Mouse (Mus musculus) hematopoietic stem cell, adult 5-6 weeks (primary cell): Measurements from ENCODE around the gene Gm11127. TPM values are rescaled to one million over a fixed set of nuclear protein-coding genes. Genes with fewer than 3 reads are reported as not detected.
"Not testable (repeated sequence)": the region's sequence is repeated elsewhere in the genome, so short reads cannot be mapped to it uniquely, and the experiment has no call there.

ENCODE experiments used
- ATAC-seq, 2 experiments: fragments of 125-278 bp in 1 of 2; replicated peaks in 1 of 2; 2 replicates each; pipeline ENCODE4 v1.8.0; 2016 to 2017; ENCODE audit warnings: inconsistent platforms in 2 of 2, mild to moderate bottlenecking in 2 of 2, moderate number of reproducible peaks in 2 of 2, low read depth in 1 of 2, moderate TSS enrichment in 1 of 2; ENCODE audit not compliant: low FRiP score in 2 of 2, poor library complexity in 2 of 2, severe bottlenecking in 2 of 2, insufficient read depth in 1 of 2, low TSS enrichment in 1 of 2
- total RNA-seq: library from RNA; stranded (forward); fragments of 172-1452, 232-1000 nt; gene quantifications from 2 replicates; pipeline ENCODE4 v1.2.3, GENCODE M21; 2017

The Gm11127 gene
- total RNA-seq, 1 experiment from 2014 or later: not detected

DNA sequence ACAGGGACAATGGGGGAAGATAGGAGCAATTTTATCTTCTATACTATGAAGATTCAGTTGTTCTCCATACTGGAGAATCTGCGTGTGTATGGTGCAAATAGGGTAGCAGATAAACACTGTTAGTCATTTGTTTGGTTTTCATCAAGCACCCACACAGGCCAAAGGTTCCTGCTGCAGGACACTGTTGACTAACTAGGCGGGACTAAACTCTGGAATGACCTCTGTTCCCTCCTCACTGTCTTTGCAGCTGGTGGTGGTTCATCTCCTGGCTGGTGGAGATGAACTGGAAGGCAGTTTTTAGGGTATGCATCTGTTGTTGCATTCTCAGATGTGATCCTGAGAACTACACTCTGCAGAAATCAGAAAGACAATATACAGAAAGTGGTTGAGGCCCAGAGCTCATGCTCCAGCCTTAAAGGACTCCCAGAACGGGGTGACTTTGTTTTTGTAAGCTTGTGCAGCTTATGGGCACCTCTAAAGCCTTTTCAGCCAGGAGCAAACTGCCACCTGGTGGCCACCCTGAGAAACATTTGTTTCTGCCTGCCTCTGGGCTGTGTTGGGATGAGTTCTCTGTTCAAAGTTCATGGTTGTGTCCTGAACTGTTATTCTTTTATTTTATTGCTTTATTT lies 23.0 kb downstream of the Gm11127 start:
- ATAC-seq: peak; percentile 40 to 54; a peak in 2 of 4 replicates

DNA sequence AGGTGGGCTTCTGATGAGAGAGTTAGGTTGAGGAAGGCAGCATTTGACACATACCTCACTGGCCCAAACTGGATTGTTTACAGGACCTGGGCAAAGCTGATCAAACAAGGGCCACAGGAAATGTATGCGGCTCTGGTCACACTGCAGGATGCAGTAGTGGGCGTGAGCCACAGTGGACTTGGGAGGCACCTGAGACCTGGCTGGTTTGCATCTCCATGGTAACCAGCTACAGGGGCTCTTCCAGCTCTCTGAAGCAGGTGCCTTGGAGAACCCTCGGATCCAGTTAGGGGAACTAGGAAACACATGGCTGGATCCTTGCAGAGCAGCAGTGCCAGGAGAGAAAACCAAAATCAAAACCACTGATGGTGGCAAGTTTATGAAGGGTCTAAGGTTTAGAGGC lies 23.6 kb downstream of the Gm11127 start:
- not testable (repeated sequence) for ATAC-seq

DNA sequence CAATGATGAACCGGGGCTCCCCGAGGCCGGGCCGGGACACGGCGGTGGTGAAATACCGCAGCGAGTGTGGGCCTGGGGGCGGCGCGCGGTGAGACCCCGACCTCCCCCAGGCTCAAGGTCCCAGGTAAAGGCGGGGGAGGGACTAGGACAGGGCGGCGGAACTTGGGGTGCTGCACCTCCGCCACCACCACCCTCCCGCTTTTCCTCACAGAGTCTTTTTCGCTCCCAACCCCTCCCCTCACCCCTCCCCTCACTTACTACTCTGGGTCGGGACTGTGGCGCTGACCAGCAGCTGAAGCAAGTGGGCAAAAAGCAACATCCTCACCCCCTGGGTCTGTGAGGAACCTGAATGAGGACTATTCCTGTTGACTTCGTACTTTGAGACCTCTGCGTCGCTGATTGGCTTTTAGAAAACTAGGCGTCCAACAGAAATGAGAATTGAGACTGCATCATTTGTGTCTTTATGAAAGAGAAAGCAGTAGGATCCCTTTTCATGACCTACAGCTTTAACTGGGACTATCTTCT lies 25.8 kb downstream of the Gm11127 start, which contains the start of gene H2-T23:
H2-T23 (minus strand) TSS at position 505 of the 525 bp plus-strand sequence.
- peak; percentile 82 to 88 for ATAC-seq

DNA sequence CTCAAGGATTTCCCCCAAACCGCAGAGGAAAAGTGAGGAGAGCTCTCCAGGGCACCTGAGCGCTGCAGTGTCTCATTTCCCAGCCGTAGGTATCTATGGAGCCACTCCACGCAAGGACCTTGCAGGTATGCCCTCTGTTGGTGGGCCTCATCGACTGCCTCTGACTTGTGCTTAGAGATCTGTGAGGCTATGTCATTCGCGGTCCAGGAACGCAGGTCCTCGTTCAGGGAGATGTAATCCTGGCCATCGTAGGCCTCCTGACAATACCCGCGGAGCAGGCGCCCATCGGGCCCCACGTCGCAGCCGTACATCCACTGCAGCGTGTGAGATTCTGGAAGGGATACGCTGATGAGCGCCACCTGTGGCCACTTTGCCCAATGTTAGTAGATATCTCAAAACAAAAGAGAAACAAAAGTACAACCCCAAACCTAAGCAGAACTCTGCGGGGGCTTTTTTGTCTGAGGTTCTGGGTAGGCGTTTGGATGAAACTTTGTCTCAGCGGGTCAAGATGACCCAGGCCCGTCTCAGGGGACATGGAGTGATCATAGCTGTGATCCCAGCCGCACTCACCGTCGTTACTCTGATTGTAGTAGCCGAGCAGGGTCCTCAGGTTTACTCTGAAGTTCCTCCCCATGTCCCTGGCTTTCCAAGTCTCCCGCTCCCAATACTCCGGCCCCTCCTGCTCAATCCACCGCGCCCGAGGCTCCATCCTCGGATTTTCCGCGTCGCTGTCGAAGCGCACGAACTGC lies 26.4 kb downstream of the Gm11127 start:
- ATAC-seq: peak; percentile 77 to 87

DNA sequence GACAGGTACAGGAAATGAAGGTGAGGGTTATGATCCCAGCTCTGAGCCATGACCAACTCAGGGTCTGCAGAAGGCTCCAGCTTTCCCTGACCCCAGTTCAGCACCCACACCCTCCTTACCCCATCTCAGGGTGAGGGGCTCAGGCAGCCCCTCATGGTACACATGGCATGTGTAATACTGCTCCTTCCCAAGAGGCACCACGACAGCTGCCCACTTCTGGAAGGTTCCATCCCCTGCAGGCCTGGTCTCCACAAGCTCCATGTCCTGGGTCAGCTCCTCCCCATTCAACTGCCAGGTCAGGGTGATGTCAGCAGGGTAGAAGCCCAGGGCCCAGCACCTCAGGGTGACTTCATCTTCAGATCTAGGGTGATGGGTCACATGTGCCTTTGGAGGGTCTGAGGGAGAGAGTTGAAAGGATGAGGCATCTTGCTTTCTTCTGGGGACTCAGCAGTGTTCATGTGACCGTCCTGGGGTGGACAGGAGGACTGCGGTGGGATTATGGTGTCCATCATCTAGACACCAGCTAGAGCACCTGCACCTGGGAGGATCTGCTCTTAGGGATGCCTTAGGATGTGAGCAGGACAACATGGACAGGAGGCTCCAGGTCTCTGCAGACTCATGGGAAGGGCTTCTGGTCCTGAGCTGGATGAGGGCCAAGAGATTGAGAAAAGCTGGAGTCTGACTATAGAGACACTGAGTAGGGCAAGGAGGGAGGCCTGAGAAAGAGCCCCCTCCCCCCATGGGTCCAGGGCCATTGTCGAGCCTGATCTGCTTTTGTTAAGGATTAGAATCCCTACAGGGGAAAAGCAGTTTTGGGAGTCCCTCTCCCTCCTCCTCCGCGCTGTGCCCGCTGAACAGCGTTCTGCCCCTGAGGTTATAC lies 27.2 kb downstream of the Gm11127 start:
- not testable (repeated sequence) for ATAC-seq

DNA sequence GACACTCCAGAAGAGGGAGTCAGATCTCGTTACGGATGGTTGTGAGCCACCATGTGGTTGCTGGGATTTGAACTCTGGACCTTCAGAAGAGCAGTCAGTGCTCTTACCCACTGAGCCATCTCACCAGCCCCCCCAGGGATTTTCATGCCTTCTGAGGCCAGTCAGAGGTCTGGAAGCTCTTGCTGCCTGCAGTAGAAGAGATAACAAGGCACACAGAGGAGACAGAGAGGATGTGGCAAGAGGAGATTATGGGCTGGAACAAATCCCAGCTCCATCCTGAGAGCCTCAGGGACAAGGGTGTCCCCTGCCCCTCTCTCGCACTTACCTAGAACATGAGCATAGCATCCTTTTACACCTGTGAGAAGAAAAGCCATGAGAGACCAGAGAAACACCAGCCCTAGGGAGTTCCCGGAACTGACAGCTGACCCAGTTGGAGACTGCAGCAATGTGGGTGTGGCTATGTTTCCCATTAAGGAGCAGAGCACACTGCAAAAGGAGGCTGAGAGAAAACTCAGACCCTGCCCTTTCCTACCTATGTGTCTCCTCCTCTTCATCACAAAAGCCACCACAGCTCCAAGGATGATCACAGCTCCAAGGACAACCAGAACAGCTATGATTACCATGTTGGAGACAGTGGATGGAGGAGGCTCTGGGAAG lies 28.0 kb downstream of the Gm11127 start:
- not testable (repeated sequence) for ATAC-seq

DNA sequence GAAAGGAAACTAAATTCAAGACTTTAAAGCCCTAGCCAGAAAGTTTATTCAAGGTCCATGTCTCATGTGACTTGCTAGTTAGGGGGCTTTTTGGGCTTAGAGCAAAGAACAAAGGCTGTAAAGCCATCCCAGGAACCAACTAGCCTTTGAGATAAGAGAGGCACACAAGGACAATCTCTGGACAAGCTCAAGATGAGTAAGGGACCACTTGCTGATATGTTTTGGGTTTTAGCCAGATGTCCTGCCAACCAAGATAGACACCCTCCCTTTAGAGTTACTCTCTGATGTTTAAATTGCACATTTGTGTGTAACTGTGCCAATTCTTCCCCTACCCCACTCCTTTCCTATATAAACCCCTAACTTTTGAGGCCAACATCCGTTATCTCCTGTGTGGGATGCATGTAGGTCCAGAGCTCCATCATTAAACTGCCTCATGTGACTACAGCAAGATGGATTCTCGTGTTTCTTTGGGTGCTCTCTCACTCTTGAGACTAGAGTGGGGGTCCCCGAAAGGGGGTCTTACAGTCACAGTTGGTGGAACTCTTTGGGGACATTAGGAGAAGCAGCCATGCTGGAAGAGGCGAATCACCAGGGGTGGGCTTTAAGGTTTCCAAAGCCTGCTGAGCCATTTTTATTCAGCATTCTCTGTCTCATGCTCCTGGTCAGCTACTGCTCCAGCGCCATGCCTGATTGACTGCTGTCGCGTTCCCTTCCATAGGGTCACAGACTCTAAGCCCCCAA lies 29.1 kb downstream of the Gm11127 start:
- ATAC-seq: no peak

DNA sequence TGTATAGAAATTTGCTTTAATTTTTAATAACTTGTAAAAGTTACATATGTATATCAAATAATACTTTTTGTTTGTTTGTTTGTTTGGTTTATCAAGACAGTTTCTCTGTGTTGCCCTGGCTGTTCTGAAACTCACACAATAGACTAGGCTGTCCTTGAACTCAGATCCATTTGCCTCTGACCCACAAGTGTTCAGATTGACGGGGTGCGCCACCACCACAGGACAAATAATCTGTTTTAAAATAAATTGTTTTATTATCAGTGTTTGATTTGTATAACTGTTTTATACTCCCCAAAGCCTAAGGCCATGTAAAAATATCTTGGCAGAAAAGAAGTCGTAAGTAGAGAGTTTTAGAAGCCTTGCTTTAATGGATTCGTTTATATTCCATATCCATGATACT lies 30.5 kb downstream of the Gm11127 start:
- no peak for ATAC-seq

DNA sequence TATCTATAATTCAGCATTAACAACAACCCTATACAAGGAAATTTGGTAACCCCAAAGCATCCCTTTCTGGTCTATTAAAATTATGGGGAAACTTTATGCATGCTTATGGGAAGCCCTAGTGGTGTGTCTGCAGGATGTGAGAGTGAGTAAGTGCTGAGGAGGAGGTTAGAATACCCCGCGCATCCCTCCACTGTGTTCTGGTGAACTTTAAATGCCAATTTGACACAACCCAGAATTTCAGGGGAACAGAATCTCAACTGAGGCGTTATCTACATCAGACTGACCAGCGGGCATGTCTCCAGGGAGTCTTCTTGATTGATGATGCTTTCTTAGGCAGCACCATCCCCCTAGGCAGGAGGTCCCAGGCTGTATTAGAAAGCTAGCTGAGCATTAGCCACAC lies 32.3 kb downstream of the Gm11127 start:
- ATAC-seq: no peak

DNA sequence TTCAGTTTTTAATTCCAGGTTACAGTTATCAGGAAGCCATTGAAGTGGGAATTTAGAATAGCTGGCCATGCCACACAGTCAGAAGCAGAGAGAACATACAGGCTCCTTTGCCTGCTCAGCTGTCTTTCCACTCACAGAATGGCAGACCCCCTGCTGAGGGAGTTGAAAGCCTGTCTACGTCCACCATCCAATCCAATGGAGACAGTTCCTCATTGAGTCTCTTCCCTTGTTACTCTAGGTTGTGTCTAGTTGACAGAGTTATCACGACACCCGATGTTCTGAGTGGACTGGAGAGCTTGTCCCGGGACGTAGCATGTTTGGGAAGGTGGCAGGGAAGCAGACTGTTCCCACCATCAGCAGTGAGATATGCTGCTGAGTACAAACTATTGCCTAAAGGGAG lies 33.0 kb downstream of the Gm11127 start:
- no peak for ATAC-seq

DNA sequence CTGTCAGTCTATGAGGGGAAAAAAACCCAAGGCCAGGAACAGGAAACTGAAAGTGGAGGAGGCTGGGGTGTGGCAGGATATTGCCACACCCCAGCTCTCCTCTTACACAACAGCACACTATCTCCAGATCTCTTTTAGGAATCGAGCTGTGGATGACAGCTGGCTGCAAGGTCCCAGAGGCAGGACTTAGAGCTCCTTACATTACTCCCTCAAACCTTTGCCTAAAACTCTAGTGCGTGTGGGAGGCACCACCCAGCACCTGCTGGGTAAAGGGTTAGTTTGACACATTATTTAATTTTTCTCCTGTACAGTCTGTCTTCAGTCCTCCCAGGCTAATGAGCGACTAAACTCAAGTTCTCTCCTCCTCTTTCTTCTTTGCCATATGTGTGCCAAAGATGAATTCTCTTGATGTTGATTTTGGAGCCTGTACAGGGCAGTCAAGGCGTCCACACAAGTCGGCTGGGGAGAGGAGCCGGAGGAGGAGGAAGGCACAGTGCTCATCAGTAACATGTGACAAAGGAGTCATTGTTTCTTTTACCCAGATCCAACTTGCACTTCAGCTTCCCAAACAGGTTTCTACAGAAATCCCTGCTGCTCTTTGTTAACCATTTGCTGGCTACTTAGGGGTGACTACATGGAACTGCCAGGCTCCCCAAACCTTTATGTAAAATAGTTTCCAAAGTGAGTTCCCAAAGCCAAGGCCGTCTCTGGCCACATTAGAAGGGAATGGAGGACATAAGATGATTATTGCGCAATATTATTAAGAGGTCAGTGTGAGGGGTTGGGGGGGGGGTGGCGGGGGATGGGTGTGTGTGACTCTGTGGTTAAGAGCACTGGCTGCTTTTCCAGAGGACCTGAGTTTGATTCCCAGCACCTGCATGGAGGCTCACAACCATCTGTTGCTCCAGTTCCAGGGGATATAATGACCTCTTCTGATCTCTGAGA lies 34.2 kb downstream of the Gm11127 start:
- ATAC-seq: peak; percentile 20 to 37; a peak in 2 of 4 replicates

DNA sequence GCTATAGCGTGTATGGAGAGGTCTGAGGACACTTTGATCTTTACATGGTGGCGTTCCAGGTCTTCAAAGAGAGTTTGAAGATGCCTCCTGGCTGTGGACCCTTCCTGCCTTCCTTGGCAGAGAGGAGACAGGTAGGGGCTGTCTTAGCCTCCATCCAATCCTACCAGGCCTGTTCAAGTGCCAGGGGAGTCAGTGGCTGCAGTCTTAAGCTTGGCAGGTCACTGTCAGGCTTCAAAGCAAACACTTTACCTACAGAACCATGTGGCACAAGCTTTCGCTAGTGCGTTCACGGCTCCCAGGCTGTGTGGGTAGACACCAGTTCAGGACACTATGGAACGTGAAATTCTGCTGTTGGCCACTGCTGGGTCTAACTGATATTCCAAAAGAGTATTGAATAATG lies 35.2 kb downstream of the Gm11127 start:
- no peak for ATAC-seq

DNA sequence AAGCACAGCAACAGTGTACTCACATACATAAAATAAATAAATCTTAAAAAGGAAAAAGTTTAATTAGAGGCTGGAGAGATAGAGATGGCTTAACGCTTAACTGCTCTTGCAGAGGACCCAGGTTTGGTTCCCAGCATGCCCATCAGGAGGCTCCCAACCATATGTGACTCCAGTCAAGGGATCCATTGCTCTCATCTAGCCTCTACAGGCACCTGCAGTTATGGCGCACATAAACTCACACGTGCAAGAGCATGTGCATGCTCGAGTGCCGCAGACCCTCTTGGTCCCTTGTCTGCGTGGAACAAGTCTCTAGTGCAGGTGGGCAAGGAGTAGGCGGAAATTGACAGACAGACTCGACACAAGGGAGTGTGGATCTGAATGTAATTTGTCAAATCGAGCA lies 36.1 kb downstream of the Gm11127 start:
- ATAC-seq: no peak

DNA sequence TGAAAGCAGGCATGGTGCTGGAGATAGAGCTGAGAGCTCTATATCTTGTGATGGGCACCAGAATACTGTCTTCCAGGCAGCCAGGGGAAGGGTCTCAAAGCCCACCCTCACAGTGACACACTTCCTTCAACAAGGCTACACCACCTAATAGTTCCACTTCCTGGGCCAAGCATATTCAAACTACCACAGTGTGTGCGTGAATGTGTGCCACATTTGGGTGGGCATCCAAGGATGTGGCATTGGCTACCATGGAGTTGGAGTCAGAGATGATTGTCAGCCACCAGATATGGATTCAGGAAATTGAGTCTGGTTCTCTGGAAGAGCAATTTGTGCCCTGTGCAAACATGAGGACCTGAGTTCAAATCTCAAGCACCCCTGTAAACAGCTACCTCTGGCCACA lies 36.9 kb downstream of the Gm11127 start:
- no peak for ATAC-seq

DNA sequence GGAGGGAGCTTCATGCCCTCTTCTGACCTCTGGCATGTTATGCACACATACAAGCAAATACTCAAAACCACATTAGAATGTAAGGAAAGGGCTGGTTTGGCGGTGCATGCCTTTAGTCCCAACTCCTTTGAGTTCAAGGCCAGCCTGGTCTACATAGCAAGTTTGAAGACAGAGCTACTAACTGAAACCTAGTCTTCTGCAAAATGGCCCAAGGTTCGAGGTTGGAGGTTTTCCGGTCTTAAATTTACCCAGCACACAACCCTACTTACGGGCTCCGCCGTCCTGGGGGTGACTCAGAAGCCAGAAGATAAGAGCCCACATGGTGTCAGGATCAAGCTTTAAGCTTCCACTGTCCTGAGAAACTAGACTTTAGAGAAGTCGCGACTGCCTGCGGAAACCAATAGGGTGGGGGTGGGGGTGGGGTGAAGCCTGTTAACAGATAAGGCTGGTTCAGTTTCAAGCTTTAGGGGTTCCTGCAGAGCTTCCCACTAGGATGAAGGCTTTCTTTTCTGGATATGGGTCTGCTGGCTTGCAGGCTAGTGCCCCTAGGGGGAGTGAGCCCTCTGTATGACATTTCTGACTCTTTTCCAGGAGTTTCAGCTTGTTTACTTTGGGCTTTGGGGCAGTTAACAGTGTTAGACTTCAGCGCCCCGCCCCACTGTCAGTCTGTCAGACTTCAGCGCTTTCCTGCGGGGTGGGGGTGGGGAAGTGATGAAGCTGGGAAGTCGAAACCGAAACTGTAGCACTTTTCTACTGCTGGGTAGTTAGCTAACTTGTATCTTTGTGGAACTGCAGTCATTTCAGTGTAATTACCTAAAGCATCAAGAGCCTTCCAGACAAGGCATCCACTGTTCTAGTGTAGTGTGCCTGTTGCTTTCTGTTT lies 37.7 kb downstream of the Gm11127 start, which contains the start of gene H2-T24:
H2-T24 (minus strand) TSS at position 370 of the 883 bp plus-strand sequence.
- ATAC-seq: peak; percentile 91 to 92
